Mouse (Mus musculus) lung, postnatal 4 days (tissue): ENCODE measurements around the gene Fndc10.
"Not testable (repeated sequence)": the region's sequence is repeated elsewhere in the genome, so short reads cannot be mapped to it uniquely, and the experiment has no call there.

Experiments
- DNase-seq, 2 experiments: peaks; one replicate each; pipeline ENCODE4 v3.0.0; 2021

The Fndc10 gene

GRCm38 (mm10) chr4:155687764-155688163 is 6.4 kb upstream of the Fndc10 start:
- DNase-seq, result not testable (repeated sequence)

- no peak for DNase-seq
Measured at GRCm38 (mm10) chr4:155690571-155691375, 3.4 kb upstream of the Fndc10 start.

- no peak for DNase-seq
Measured at GRCm38 (mm10) chr4:155692421-155692820, 1.7 kb upstream of the Fndc10 start.

- DNase-seq, result peak; percentile 75 to 81
Measured at GRCm38 (mm10) chr4:155694482-155695401, 600 bp downstream of the Fndc10 start.

GRCm38 (mm10) chr4:155695531-155696062 is 1.5 kb downstream of the Fndc10 start:
- DNase-seq, result no peak

- DNase-seq, result no peak
Measured at GRCm38 (mm10) chr4:155696261-155697255, 2.4 kb downstream of the Fndc10 start.

GRCm38 (mm10) chr4:155700425-155700824 is 6.3 kb downstream of the Fndc10 start:
- no peak for DNase-seq

GRCm38 (mm10) chr4:155703425-155703929 is 9.3 kb downstream of the Fndc10 start:
- no peak for DNase-seq

- peak; percentile 95 to 96 for DNase-seq
Measured at GRCm38 (mm10) chr4:155704721-155705591, 10.8 kb downstream of the Fndc10 start, which contains the start of gene Ssu72. Ssu72 (plus strand) TSS chr4:155704800.

GRCm38 (mm10) chr4:155705592-155705929 is 11.4 kb downstream of the Fndc10 start:
- DNase-seq, result no peak

- DNase-seq, result no peak
Measured at GRCm38 (mm10) chr4:155708582-155708981, 14.4 kb downstream of the Fndc10 start.

GRCm38 (mm10) chr4:155708988-155709387 is 14.8 kb downstream of the Fndc10 start:
- DNase-seq, result no peak

- no peak for DNase-seq
Measured at GRCm38 (mm10) chr4:155710521-155711252, 16.5 kb downstream of the Fndc10 start.

- DNase-seq, result peak in 1 of 2 experiments; percentile 34
Measured at GRCm38 (mm10) chr4:155721668-155722083, 27.5 kb downstream of the Fndc10 start.

- no peak for DNase-seq
Measured at GRCm38 (mm10) chr4:155727993-155728392, 33.9 kb downstream of the Fndc10 start.

GRCm38 (mm10) chr4:155733267-155733666 is 39.1 kb downstream of the Fndc10 start:
- DNase-seq, result no peak

- peak; percentile 91 to 95 for DNase-seq
Measured at GRCm38 (mm10) chr4:155734350-155734941, 40.3 kb downstream of the Fndc10 start, which contains the start of gene Tmem240. Tmem240 (plus strand) TSS chr4:155734800.

GRCm38 (mm10) chr4:155734951-155735702 is 41.0 kb downstream of the Fndc10 start:
- peak; percentile 42 to 61 for DNase-seq

GRCm38 (mm10) chr4:155735788-155736187 is 41.6 kb downstream of the Fndc10 start:
- no peak for DNase-seq
